Mouse (Mus musculus): Measurements from ENCODE around the gene Efna1.

GRCm38 (mm10) chr3:89319591-89320350, 38.8 kb upstream of the Efna1 start:
- TF ChIP-seq EP300 (IDR thresholded peaks at IDR 0.05; ENCODE audit: low read depth) (no peak), CTCF (IDR thresholded peaks at IDR 0.05; ENCODE audit: low read depth) (no peak)
